Mouse (Mus musculus) lung, postnatal 0 days (tissue): ENCODE results near the gene Cemip. TPM values are rescaled to one million over a fixed set of nuclear protein-coding genes. Genes with fewer than 3 reads are reported as not detected.
A peak's percentile ranks its signal among the peaks of the same experiment; 100 is the strongest.

ENCODE experiments used
- ATAC-seq: fragments of 200-750 bp; cut with Nextera tagmentation; 2 replicates; pipeline ENCODE4 v1.8.0; 2017; ENCODE audit warnings: moderate library complexity
- DNase-seq: peaks from one replicate; pipeline ENCODE4 v3.0.0-alpha.2; 2016; ENCODE audit warnings: low spot score
- H3K27ac ChIP-seq: fragments of 300-500 bp; sonication (generic); 2 replicates; pipeline ENCODE4 v1.5.1; 2014; ENCODE audit warnings: antibody characterized with exemption, mild to moderate bottlenecking, low read length, mixed read lengths
- H3K27me3 ChIP-seq: fragments of 300-500 bp; sonication (generic); replicated peaks from 2 replicates; pipeline ENCODE4 v1.6.1; 2014; ENCODE audit warnings: low read length, mixed read lengths; ENCODE audit not compliant: insufficient read depth
- H3K36me3 ChIP-seq: fragments of 300-500 bp; sonication (generic); 2 replicates; pipeline ENCODE4 v1.6.1; 2014; ENCODE audit warnings: low read length, mixed read lengths; ENCODE audit not compliant: insufficient read depth
- H3K4me1 ChIP-seq: fragments of 300-500 bp; sonication (generic); 2 replicates; pipeline ENCODE4 v1.6.1; 2014; ENCODE audit warnings: antibody characterized with exemption, low read depth, low read length, mixed read lengths; ENCODE audit not compliant: insufficient read depth
- H3K4me2 ChIP-seq: fragments of 300-500 bp; sonication (generic); replicated peaks from 2 replicates; pipeline ENCODE4 v1.6.1; 2014; ENCODE audit warnings: low read depth, mild to moderate bottlenecking, low read length, moderate library complexity, mixed read lengths
- H3K4me3 ChIP-seq: fragments of 300-500 bp; sonication (generic); 2 replicates; pipeline ENCODE4 v1.5.1; 2014; ENCODE audit warnings: low read depth, low read length
- H3K9ac ChIP-seq: fragments of 300-500 bp; sonication (generic); replicated peaks from 2 replicates; pipeline ENCODE4 v1.6.1; 2014; ENCODE audit warnings: low read depth, mild to moderate bottlenecking
- H3K9me3 ChIP-seq: fragments of 300-500 bp; sonication (generic); 2 replicates; pipeline ENCODE4 v1.6.1; 2016; ENCODE audit warnings: low read length, mixed read lengths
- CTCF ChIP-seq: IDR thresholded peaks from 2 replicates; pipeline ENCODE4 v1.5.1; 2016; ENCODE audit warnings: antibody characterized with exemption, mild to moderate bottlenecking
- EP300 ChIP-seq: IDR thresholded peaks from 2 replicates; pipeline ENCODE4 v1.6.1; 2016; ENCODE audit warnings: antibody characterized with exemption, mild to moderate bottlenecking, control low read depth
- WGBS: fragments of 180-500 bp; shearing (Covaris S2); extraction: QIAGEN DNeasy Blood & Tissue Kit; methylation state at CpG from one replicate; pipeline ENCODE4 v1.1.7; 2014; 5-methylcytosine and 5-hydroxymethylcytosine counted together
- polyA plus RNA-seq: library from polyadenylated mRNA; unstranded; fragments of >200 nt; fragmentation: Nextera tagmentation; extraction: Ambion mirVana; gene quantifications from 2 replicates; pipeline ENCODE4 v1.2.1, GENCODE M21; 2015

Gene Cemip
- polyA plus RNA-seq, 1 experiment from 2014 or later: 0.57 TPM

GRCm38 (mm10) chr7:83948743-83949142, 137.6 kb downstream of the Cemip start:
- Histone ChIP-seq H3K9ac (no peak overlapping the region), H3K4me1 (no peaks in the 10 kb centered on the region), H3K9me3 (no peaks in the 10 kb centered on the region), H3K4me2 (no peak overlapping the region), H3K4me3 (no peak overlapping the region), H3K27me3 (no peaks in the 10 kb centered on the region), H3K27ac (no peak overlapping the region), H3K36me3 (no peaks in the 10 kb centered on the region)
- ATAC-seq (no peak), DNase-seq (no peak)
- TF ChIP-seq CTCF: no peak
- no peak for TF ChIP-seq EP300
- WGBS: 59% methylated on average over 7 of the region's 7 CpGs

DNA sequence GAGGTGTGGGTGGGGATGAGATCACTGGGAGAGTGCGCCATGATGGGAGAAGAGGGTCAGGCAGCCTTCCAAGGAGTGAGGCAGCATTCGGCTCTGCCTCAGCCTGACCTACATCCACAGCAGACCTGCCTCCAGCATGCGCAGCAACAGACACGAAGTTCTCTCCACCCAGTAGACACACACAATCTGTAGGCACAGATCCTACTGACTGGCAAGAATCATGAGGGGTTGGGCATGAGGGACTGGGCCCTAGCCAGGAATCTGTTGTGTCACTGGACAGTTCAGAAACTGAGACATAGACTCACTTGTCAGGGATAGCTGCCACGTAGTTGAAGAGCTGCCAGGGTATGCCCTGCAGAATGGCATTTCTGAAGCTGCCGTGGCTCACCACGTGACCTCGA, 144.6 kb downstream of the Cemip start:
- Histone ChIP-seq H3K4me2 (no peak overlapping the region), H3K36me3 (no peaks in the 10 kb centered on the region), H3K4me3 (no peak overlapping the region), H3K4me1 (no peaks in the 10 kb centered on the region), H3K27me3 (no peaks in the 10 kb centered on the region), H3K27ac (no peak overlapping the region), H3K9me3 (no peaks in the 10 kb centered on the region), H3K9ac (no peak overlapping the region)
- TF ChIP-seq CTCF: no peak
- no peak for TF ChIP-seq EP300
- no peak for DNase-seq
- ATAC-seq: no peak
- 81% methylated on average over 8 of the region's 8 CpGs for WGBS

- no peak overlapping the region for H3K27ac ChIP-seq
- DNase-seq: no peak
- no peak for TF ChIP-seq CTCF
- no peak for TF ChIP-seq EP300
- no peaks in the 10 kb centered on the region for H3K27me3 ChIP-seq
- no peaks in the 10 kb centered on the region for H3K9me3 ChIP-seq
- H3K9ac ChIP-seq: no peak overlapping the region
- 71% methylated on average over 2 of the region's 2 CpGs for WGBS
- H3K4me3 ChIP-seq: no peak overlapping the region
- no peaks in the 10 kb centered on the region for H3K36me3 ChIP-seq
- no peak overlapping the region for H3K4me2 ChIP-seq
- no peaks in the 10 kb centered on the region for H3K4me1 ChIP-seq
- ATAC-seq: no peak
Observed at GRCm38 (mm10) chr7:83940136-83940535, 146.2 kb downstream of the Cemip start.

DNA sequence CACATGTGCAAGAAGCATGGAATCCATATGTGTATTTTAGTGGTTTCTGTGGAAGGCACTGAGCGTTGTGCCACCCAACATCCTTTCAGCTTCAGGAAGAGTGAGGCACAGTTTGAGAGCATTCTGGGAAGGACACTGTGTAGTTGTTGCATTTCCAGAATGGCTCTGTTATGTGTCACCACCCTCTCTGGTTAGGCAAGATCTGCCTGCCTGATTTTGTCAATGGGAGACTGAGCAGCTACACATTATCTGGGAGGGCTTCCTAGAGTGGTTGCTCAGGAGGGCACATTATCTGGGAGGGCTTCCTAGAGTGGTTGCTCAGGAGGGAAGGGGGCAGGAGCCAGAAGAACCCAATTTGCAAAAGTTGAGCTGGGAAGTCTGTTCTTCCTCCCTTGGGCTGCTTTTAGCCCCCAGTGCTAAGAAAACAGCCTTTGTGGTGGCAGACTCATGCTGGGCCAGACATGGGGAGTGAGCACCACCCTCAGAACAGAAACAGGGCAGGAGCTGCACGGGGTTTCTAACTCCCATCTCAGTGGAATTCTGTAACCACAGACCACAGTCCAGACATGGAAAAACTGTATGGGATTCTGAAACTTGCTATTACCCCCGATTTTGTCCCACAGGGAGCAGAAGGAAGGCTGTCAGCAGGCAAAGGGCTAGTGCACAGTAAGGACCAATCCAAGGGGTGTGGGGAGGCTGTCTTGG, 147.1 kb downstream of the Cemip start:
- no peak overlapping the region for H3K27ac ChIP-seq
- TF ChIP-seq EP300 (no peak), CTCF (no peak)
- H3K27me3 ChIP-seq: no peaks in the 10 kb centered on the region
- no peak overlapping the region for H3K4me3 ChIP-seq
- no peaks in the 10 kb centered on the region for H3K9me3 ChIP-seq
- no peak overlapping the region for H3K4me2 ChIP-seq
- no peak for DNase-seq
- no peak overlapping the region for H3K9ac ChIP-seq
- no peaks in the 10 kb centered on the region for H3K36me3 ChIP-seq
- H3K4me1 ChIP-seq: no peaks in the 10 kb centered on the region
- WGBS: 54% methylated on average over 3 of the region's 3 CpGs
- ATAC-seq: no peak

DNA sequence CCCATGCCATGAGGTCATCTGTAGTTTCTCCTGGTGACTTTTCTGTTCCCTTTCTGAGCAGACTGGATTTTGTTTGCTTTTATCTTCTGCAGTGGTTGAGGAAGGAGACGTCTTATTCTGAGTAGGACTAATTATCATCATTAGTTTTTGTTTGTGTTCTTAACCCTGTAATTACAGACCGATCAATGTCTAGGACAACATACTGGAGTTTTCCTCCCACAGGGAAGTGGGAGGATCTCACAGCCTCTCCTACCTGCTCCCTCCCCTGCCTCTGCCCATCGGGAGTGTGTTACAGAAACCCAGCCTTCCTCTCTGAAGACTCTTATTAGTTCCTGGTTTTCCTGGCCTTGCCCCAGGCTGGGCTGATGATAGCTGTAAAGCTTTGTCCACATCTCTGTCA, 164.7 kb downstream of the Cemip start:
- Histone ChIP-seq H3K4me1 (no peaks in the 10 kb centered on the region), H3K9me3 (no peaks in the 10 kb centered on the region), H3K4me3 (no peak overlapping the region), H3K27ac (no peak overlapping the region), H3K36me3 (no peaks in the 10 kb centered on the region), H3K4me2 (no peak overlapping the region), H3K9ac (no peak overlapping the region), H3K27me3 (no peaks in the 10 kb centered on the region)
- WGBS: 44% methylated on average over 3 of the region's 3 CpGs
- ATAC-seq (no peak), DNase-seq (no peak)
- no peak for TF ChIP-seq EP300
- no peak for TF ChIP-seq CTCF

DNA sequence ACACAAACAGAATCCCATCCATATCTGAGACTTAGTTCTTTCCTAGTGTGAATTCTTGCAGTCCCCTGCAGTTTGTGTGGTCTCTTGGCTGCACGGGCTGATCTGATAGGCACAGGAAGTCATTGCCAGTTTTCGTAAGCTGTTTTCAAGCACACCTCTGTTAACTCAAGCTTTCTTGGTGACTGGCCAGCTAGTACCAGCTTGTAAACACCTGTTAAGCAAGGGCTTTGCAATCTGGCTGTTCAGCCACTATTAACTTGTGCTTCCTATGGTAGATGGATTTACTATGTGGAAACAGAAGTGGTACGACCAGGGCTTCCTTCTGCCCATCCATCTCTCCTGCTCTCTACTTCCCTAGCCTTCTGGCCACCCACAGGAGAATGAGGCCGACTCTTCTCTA, 166.1 kb downstream of the Cemip start:
- DNase-seq: no peak
- 44% methylated on average over 4 of the region's 4 CpGs for WGBS
- H3K4me2 ChIP-seq: no peak overlapping the region
- H3K27ac ChIP-seq: no peak overlapping the region
- no peak for ATAC-seq
- H3K9me3 ChIP-seq: no peaks in the 10 kb centered on the region
- TF ChIP-seq EP300 (no peak), CTCF (no peak)
- no peaks in the 10 kb centered on the region for H3K36me3 ChIP-seq
- no peaks in the 10 kb centered on the region for H3K4me1 ChIP-seq
- no peaks in the 10 kb centered on the region for H3K27me3 ChIP-seq
- H3K4me3 ChIP-seq: no peak overlapping the region
- no peak overlapping the region for H3K9ac ChIP-seq

DNA sequence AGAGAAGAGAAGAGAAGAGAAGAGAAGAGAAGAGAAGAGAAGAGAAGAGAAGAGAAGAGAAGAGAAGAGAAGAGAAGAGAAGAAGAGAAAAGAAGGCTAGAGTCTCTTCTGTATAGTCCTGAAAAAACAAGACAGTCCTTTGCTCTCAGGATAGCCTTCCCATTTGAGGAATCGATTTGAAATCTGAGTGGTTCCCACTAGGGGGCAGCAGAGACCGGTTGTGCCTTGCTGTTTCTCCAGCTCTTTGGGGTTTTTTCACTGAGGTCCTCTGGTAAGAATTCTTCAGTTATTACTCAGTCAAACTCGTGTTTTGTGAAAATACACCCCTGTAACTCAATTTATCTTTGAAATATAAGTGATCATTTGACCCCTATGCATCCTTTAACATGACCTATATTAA, 171.7 kb downstream of the Cemip start:
- no peak overlapping the region for H3K4me2 ChIP-seq
- 2% methylated on average over 3 of the region's 3 CpGs for WGBS
- no peaks in the 10 kb centered on the region for H3K27me3 ChIP-seq
- ATAC-seq: 0 out of 2 replicates have a peak, but pooled peaks have one; percentile 29
- DNase-seq: peak; percentile 88
- no peaks in the 10 kb centered on the region for H3K9me3 ChIP-seq
- H3K4me1 ChIP-seq: no peaks in the 10 kb centered on the region
- TF ChIP-seq CTCF (peak; percentile 88), EP300 (no peak)
- no peaks in the 10 kb centered on the region for H3K36me3 ChIP-seq
- no peak overlapping the region for H3K27ac ChIP-seq
- no peak overlapping the region for H3K9ac ChIP-seq
- no peak overlapping the region for H3K4me3 ChIP-seq
